Mouse (Mus musculus): ENCODE data around the gene Olfr1056. TPM values are rescaled to one million over a fixed set of nuclear protein-coding genes. Genes with fewer than 3 reads are reported as not detected.
"Not testable (repeated sequence)": the region's sequence is repeated elsewhere in the genome, so short reads cannot be mapped to it uniquely, and the experiment has no call there.

The Olfr1056 gene
- polyA plus RNA-seq (2015; fragmentation: Nextera tagmentation; extraction: Ambion mirVana): not detected in 2 replicates

- Histone ChIP-seq H3K27me3 (replicated peaks; ENCODE audit: control insufficient read depth, insufficient read depth, low read length) (no peaks in the 10 kb centered on the region), H3K36me3 (ENCODE audit: control insufficient read depth, insufficient read depth) (no peaks in the 10 kb centered on the region), H3K4me1 (replicated peaks; ENCODE audit: control insufficient read depth, insufficient read depth, low read length) (no peaks in the 10 kb centered on the region), H3K9me3 (ENCODE audit: control insufficient read depth) (no peaks in the 10 kb centered on the region), H3K4me3 (ENCODE audit: low read depth, low read length) (no peak within 1 kb of the TSS), H3K4me2 (replicated peaks; ENCODE audit: low read depth) (no peak within 1 kb of the TSS), H3K27ac (ENCODE audit: low read depth, low read length) (no peak within 1 kb of the TSS), H3K9ac (ENCODE audit: low read depth, low read length) (no peak within 1 kb of the TSS)
- ATAC-seq: no peak
- TF ChIP-seq CTCF (IDR thresholded peaks at IDR 0.05; ENCODE audit: low read depth): no peak
Measured at GRCm38 (mm10) chr2:86362369-86362768, at the start of gene Olfr1056. Gene Olfr1056 (minus strand): TSS chr2:86362469.

- Histone ChIP-seq H3K4me3 (ENCODE audit: low read depth, low read length) (no peak overlapping the region), H3K4me1 (replicated peaks; ENCODE audit: control insufficient read depth, insufficient read depth, low read length) (no peaks in the 10 kb centered on the region), H3K9me3 (ENCODE audit: control insufficient read depth) (no peaks in the 10 kb centered on the region), H3K27me3 (replicated peaks; ENCODE audit: control insufficient read depth, insufficient read depth, low read length) (no peaks in the 10 kb centered on the region), H3K36me3 (ENCODE audit: control insufficient read depth, insufficient read depth) (no peaks in the 10 kb centered on the region), H3K9ac (ENCODE audit: low read depth, low read length) (no peak overlapping the region), H3K27ac (ENCODE audit: low read depth, low read length) (no peak overlapping the region), H3K4me2 (replicated peaks; ENCODE audit: low read depth) (no peak overlapping the region)
- 85% methylated on average over 2 of the region's 2 CpGs for WGBS
- TF ChIP-seq CTCF (IDR thresholded peaks at IDR 0.05; ENCODE audit: low read depth): no peak
- no peak for ATAC-seq
Measured at GRCm38 (mm10) chr2:86395114-86395513, 32.8 kb upstream of the Olfr1056 start.

- not testable (repeated sequence) for H3K27me3 ChIP-seq (replicated peaks; ENCODE audit: control insufficient read depth, insufficient read depth, low read length); H3K4me1 ChIP-seq (replicated peaks; ENCODE audit: control insufficient read depth, insufficient read depth, low read length); H3K27ac ChIP-seq (ENCODE audit: low read depth, low read length); H3K4me3 ChIP-seq (ENCODE audit: low read depth, low read length); H3K9me3 ChIP-seq (ENCODE audit: control insufficient read depth); H3K36me3 ChIP-seq (ENCODE audit: control insufficient read depth, insufficient read depth); H3K9ac ChIP-seq (ENCODE audit: low read depth, low read length); H3K4me2 ChIP-seq (replicated peaks; ENCODE audit: low read depth); ATAC-seq
Measured at GRCm38 (mm10) chr2:86388461-86388860, 26.2 kb upstream of the Olfr1056 start, which contains the start of gene Olfr1058. Gene Olfr1058 (minus strand): TSS chr2:86388561.

- no peaks in the 10 kb centered on the region for H3K9me3 ChIP-seq (ENCODE audit: control insufficient read depth)
- no peak within 1 kb of the TSS for H3K4me3 ChIP-seq (ENCODE audit: low read depth, low read length)
- TF ChIP-seq CTCF (IDR thresholded peaks at IDR 0.05; ENCODE audit: low read depth): no peak
- ATAC-seq: no peak
- no peaks in the 10 kb centered on the region for H3K36me3 ChIP-seq (ENCODE audit: control insufficient read depth, insufficient read depth)
- no peak within 1 kb of the TSS for H3K4me2 ChIP-seq (replicated peaks; ENCODE audit: low read depth)
- H3K9ac ChIP-seq (ENCODE audit: low read depth, low read length): no peak within 1 kb of the TSS
- no peak within 1 kb of the TSS for H3K27ac ChIP-seq (ENCODE audit: low read depth, low read length)
- no peaks in the 10 kb centered on the region for H3K27me3 ChIP-seq (replicated peaks; ENCODE audit: control insufficient read depth, insufficient read depth, low read length)
- no peaks in the 10 kb centered on the region for H3K4me1 ChIP-seq (replicated peaks; ENCODE audit: control insufficient read depth, insufficient read depth, low read length)
Measured at GRCm38 (mm10) chr2:86378293-86378692, 16.0 kb upstream of the Olfr1056 start, which contains the start of gene Olfr1057. Gene Olfr1057 (minus strand): TSS chr2:86378393.

GRCm38 (mm10) chr2:86366342-86366741, 4.1 kb upstream of the Olfr1056 start:
- not testable (repeated sequence) for H3K27ac ChIP-seq (ENCODE audit: low read depth, low read length); H3K4me2 ChIP-seq (replicated peaks; ENCODE audit: low read depth); H3K4me3 ChIP-seq (ENCODE audit: low read depth, low read length); ATAC-seq; H3K27me3 ChIP-seq (replicated peaks; ENCODE audit: control insufficient read depth, insufficient read depth, low read length); H3K9ac ChIP-seq (ENCODE audit: low read depth, low read length); H3K4me1 ChIP-seq (replicated peaks; ENCODE audit: control insufficient read depth, insufficient read depth, low read length); H3K9me3 ChIP-seq (ENCODE audit: control insufficient read depth); H3K36me3 ChIP-seq (ENCODE audit: control insufficient read depth, insufficient read depth)
- WGBS: no CpG with 5 or more reads among the region's 6 CpGs

- not testable (repeated sequence) for H3K9me3 ChIP-seq (ENCODE audit: control insufficient read depth); H3K27ac ChIP-seq (ENCODE audit: low read depth, low read length); ATAC-seq; H3K9ac ChIP-seq (ENCODE audit: low read depth, low read length); H3K27me3 ChIP-seq (replicated peaks; ENCODE audit: control insufficient read depth, insufficient read depth, low read length); H3K4me1 ChIP-seq (replicated peaks; ENCODE audit: control insufficient read depth, insufficient read depth, low read length); H3K4me3 ChIP-seq (ENCODE audit: low read depth, low read length); H3K36me3 ChIP-seq (ENCODE audit: control insufficient read depth, insufficient read depth); H3K4me2 ChIP-seq (replicated peaks; ENCODE audit: low read depth)
- WGBS: 65% methylated on average over 1 of the region's 1 CpGs
Measured at GRCm38 (mm10) chr2:86351751-86352150, 10.5 kb downstream of the Olfr1056 start.

- Histone ChIP-seq H3K4me2 (replicated peaks; ENCODE audit: low read depth) (no peak within 1 kb of the TSS), H3K36me3 (ENCODE audit: control insufficient read depth, insufficient read depth) (no peaks in the 10 kb centered on the region), H3K9me3 (ENCODE audit: control insufficient read depth) (no peaks in the 10 kb centered on the region), H3K9ac (ENCODE audit: low read depth, low read length) (no peak within 1 kb of the TSS), H3K4me3 (ENCODE audit: low read depth, low read length) (no peak within 1 kb of the TSS), H3K27me3 (replicated peaks; ENCODE audit: control insufficient read depth, insufficient read depth, low read length) (no peaks in the 10 kb centered on the region), H3K27ac (ENCODE audit: low read depth, low read length) (no peak within 1 kb of the TSS), H3K4me1 (replicated peaks; ENCODE audit: control insufficient read depth, insufficient read depth, low read length) (no peaks in the 10 kb centered on the region)
- TF ChIP-seq CTCF (IDR thresholded peaks at IDR 0.05; ENCODE audit: low read depth): no peak
- WGBS: 92% methylated on average over 5 of the region's 5 CpGs
- no peak for ATAC-seq
Measured at GRCm38 (mm10) chr2:86350184-86350583, 12.1 kb downstream of the Olfr1056 start, which contains the start of gene Olfr1055. Gene Olfr1055 (minus strand): TSS chr2:86350284.
